Mouse (Mus musculus) liver, embryonic 15.5 days (tissue): Measurements from ENCODE around the gene Kcnj1. TPM values are rescaled to one million over a fixed set of nuclear protein-coding genes. Genes with fewer than 3 reads are reported as not detected.

Experiments
- ATAC-seq: fragments of 200-750 bp; cut with Nextera tagmentation; 2 replicates; pipeline ENCODE4 v1.8.0; 2017; ENCODE audit warnings: moderate number of reproducible peaks, mild to moderate bottlenecking, moderate library complexity; ENCODE audit not compliant: insufficient read depth
- H3K27ac ChIP-seq: fragments of 300-500 bp; sonication (generic); replicated peaks from 2 replicates; pipeline ENCODE4 v1.5.1; 2015; ENCODE audit warnings: mild to moderate bottlenecking, inconsistent platforms
- H3K27me3 ChIP-seq: fragments of 300-500 bp; sonication (generic); 2 replicates; pipeline ENCODE4 v1.6.1; 2015; ENCODE audit warnings: mild to moderate bottlenecking, inconsistent platforms
- H3K36me3 ChIP-seq: fragments of 300-500 bp; sonication (generic); replicated peaks from 2 replicates; pipeline ENCODE4 v1.6.1; 2015; ENCODE audit warnings: moderate library complexity, mild to moderate bottlenecking, inconsistent platforms
- H3K4me1 ChIP-seq: fragments of 300-500 bp; sonication (generic); replicated peaks from 2 replicates; pipeline ENCODE4 v1.6.1; 2015; ENCODE audit warnings: inconsistent platforms
- H3K4me2 ChIP-seq: fragments of 300-500 bp; sonication (generic); 2 replicates; pipeline ENCODE4 v1.6.1; 2015; ENCODE audit warnings: moderate library complexity, mild to moderate bottlenecking, inconsistent platforms
- H3K4me3 ChIP-seq: fragments of 300-500 bp; sonication (generic); replicated peaks from 2 replicates; pipeline ENCODE4 v1.5.1; 2015; ENCODE audit warnings: mild to moderate bottlenecking, inconsistent platforms
- H3K9ac ChIP-seq: fragments of 300-500 bp; sonication (generic); 2 replicates; pipeline ENCODE4 v1.6.1; 2015; ENCODE audit warnings: moderate library complexity, mild to moderate bottlenecking, inconsistent platforms
- H3K9me3 ChIP-seq: fragments of 300-500 bp; sonication (generic); replicated peaks from 2 replicates; pipeline ENCODE4 v1.6.1; 2016; ENCODE audit warnings: inconsistent platforms
- WGBS: fragments of 180-500 bp; shearing (Covaris S2); methylation state at CpG from one replicate; pipeline ENCODE4 v1.1.7; 2015; ENCODE audit warnings: mixed read lengths; ENCODE audit not compliant: insufficient replicate concordance; 5-methylcytosine and 5-hydroxymethylcytosine counted together
- polyA plus RNA-seq: library from polyadenylated mRNA; unstranded; fragments of >200 nt; fragmentation: Nextera tagmentation; extraction: Ambion mirVana; gene quantifications from 2 replicates; pipeline ENCODE4 v1.2.1, GENCODE M21; 2015

The Kcnj1 gene
- polyA plus RNA-seq, 1 experiment from 2014 or later, result not detected

- 55% methylated on average over 4 of the region's 4 CpGs for WGBS
- Histone ChIP-seq H3K9me3 (no peaks in the 10 kb centered on the region), H3K4me1 (no peaks in the 10 kb centered on the region), H3K27me3 (no peaks in the 10 kb centered on the region), H3K27ac (no peak overlapping the region), H3K4me3 (no peak overlapping the region), H3K4me2 (no peak overlapping the region), H3K36me3 (no peaks in the 10 kb centered on the region), H3K9ac (no peak overlapping the region)
- ATAC-seq, result no peak
Measured at GRCm38 (mm10) chr9:32394761-32395161, 22.5 kb downstream of the Kcnj1 start.

- Histone ChIP-seq H3K27me3 (no peaks in the 10 kb centered on the region), H3K9me3 (no peaks in the 10 kb centered on the region), H3K4me2 (peak overlapping the region; percentile 8; the same call in 1 of the 2 replicates), H3K9ac (no peak overlapping the region), H3K4me3 (no peak overlapping the region), H3K27ac (peak overlapping the region; percentile 66), H3K4me1 (peaks cover 5% of the 10 kb centered on the region), H3K36me3 (no peaks in the 10 kb centered on the region)
- peak; percentile 70 for ATAC-seq
- 18% methylated on average over 2 of the region's 2 CpGs for WGBS
Measured at GRCm38 (mm10) chr9:32400212-32400611, 27.9 kb downstream of the Kcnj1 start.

DNA sequence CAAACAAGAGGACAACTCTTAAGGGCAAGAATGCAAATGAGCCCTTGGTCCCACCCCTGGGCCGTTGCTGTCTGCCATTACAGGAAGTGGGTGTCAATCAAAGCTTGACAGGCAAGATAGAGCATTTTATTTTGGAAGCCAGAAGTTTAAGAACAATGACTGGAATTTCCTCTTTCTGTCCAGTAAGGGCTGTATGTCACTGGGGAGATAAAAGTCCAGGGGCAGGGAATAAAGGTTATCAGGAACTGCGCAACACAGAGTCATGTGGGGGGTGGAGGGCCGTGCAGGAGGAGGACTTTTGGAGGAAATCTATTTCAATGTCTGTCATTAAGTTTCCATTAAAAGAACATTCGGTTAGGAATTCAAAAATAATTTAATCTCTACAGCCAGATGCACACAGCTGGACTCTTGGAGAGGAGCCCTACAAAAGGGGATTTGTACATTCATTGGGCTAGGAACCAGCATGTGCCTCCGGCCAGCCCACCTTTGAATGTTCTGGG is 28.4 kb downstream of the Kcnj1 start:
- ATAC-seq, result peak; percentile 83
- 10% methylated on average over 5 of the region's 5 CpGs for WGBS
- H3K4me2 ChIP-seq, result peak overlapping the region; percentile 8; the same call in 1 of the 2 replicates
- peaks cover 5% of the 10 kb centered on the region for H3K4me1 ChIP-seq
- H3K27ac ChIP-seq, result peak overlapping the region; percentile 73
- H3K36me3 ChIP-seq, result no peaks in the 10 kb centered on the region
- no peak overlapping the region for H3K4me3 ChIP-seq
- no peaks in the 10 kb centered on the region for H3K9me3 ChIP-seq
- H3K9ac ChIP-seq, result no peak overlapping the region
- no peaks in the 10 kb centered on the region for H3K27me3 ChIP-seq

DNA sequence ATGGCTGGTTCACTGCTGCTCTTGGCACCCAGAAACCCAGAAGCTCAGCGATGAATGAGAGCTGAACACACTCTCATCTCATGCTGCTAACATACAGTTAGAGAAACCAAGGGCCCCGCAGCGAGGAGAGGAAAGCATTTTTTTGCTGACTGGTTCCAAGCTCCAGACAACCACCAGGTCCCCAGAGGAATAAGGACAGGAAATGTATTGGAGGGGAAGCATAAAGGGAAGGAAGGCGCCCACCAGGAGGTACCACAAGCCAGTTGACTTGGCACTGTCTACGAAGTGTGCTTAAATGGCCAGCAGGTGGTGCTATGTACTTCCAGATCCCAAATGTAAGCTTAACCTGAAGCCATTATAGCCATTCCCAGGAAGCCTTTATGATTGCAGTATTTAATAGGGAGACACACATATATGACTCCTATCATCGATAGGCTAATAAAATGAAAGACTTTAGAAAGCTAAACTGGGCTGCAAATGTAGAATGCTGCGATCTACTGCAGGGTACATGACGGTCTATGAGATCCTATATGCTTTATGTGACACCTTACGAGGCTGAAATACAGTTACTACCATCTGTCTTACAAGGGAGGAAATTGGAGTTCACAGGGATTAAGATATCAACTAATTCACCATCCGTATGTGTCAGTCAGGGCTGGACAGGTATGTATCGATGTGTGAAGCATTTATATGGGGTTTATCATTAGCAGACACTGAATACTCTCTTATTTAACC is 33.1 kb downstream of the Kcnj1 start:
- H3K9ac ChIP-seq, result no peak overlapping the region
- H3K9me3 ChIP-seq, result no peaks in the 10 kb centered on the region
- ATAC-seq, result no peak
- H3K4me1 ChIP-seq, result peaks cover 5% of the 10 kb centered on the region
- no peak overlapping the region for H3K4me3 ChIP-seq
- H3K27me3 ChIP-seq, result peaks cover 32% of the 10 kb centered on the region
- H3K27ac ChIP-seq, result no peak overlapping the region
- H3K4me2 ChIP-seq, result no peak overlapping the region
- WGBS, result 35% methylated on average over 11 of the region's 11 CpGs
- H3K36me3 ChIP-seq, result no peaks in the 10 kb centered on the region

- peak overlapping the region; percentile 50 for H3K4me3 ChIP-seq
- peaks cover 45% of the 10 kb centered on the region for H3K27me3 ChIP-seq
- H3K9me3 ChIP-seq, result no peaks in the 10 kb centered on the region
- H3K36me3 ChIP-seq, result no peaks in the 10 kb centered on the region
- no peak for ATAC-seq
- no peak overlapping the region for H3K27ac ChIP-seq
- peak overlapping the region; percentile 66 for H3K4me2 ChIP-seq
- no peaks in the 10 kb centered on the region for H3K4me1 ChIP-seq
- WGBS, result 20% methylated on average over 8 of the region's 8 CpGs
- 0 out of 2 replicates have a peak overlapping the region, but pooled peaks have one; percentile 25 for H3K9ac ChIP-seq
Measured at GRCm38 (mm10) chr9:32408730-32409059, 36.4 kb downstream of the Kcnj1 start.

- no peaks in the 10 kb centered on the region for H3K4me1 ChIP-seq
- peak overlapping the region; percentile 50 for H3K4me3 ChIP-seq
- peak overlapping the region; percentile 25 for H3K9ac ChIP-seq
- ATAC-seq, result peak; percentile 46; the same call in 1 of the 2 replicates
- peak overlapping the region; percentile 62 for H3K27ac ChIP-seq
- H3K9me3 ChIP-seq, result no peaks in the 10 kb centered on the region
- H3K27me3 ChIP-seq, result peaks cover 45% of the 10 kb centered on the region
- peak overlapping the region; percentile 66 for H3K4me2 ChIP-seq
- 3% methylated on average over 47 of the region's 47 CpGs for WGBS
- no peaks in the 10 kb centered on the region for H3K36me3 ChIP-seq
Measured at GRCm38 (mm10) chr9:32409060-32409961, 37.0 kb downstream of the Kcnj1 start.

DNA sequence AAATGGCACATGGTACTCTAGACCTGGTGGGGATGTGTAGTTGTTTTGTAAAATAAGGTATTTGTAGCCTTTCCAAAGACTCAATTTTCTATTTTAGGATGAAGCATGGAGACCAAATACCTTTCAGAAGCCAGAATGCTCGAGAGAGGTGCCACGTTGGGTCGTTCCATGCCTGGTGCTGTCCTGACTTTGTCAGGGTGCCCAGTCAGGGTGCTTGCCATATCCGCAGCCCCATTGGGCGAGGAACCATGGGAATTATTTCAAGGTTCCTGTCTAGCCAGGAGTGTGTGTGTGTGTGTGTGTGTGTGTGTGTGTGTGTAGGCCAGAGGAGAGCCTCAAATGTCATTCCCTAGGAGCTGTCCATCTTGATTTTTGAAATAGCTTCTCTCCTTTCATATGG is 38.4 kb downstream of the Kcnj1 start:
- Histone ChIP-seq H3K9ac (no peak overlapping the region), H3K9me3 (no peaks in the 10 kb centered on the region), H3K4me3 (no peak overlapping the region), H3K36me3 (no peaks in the 10 kb centered on the region), H3K4me1 (no peaks in the 10 kb centered on the region), H3K4me2 (no peak overlapping the region), H3K27ac (no peak overlapping the region), H3K27me3 (peaks cover 45% of the 10 kb centered on the region)
- ATAC-seq, result no peak
- 71% methylated on average over 5 of the region's 5 CpGs for WGBS

GRCm38 (mm10) chr9:32411507-32411906 is 39.2 kb downstream of the Kcnj1 start:
- 58% methylated on average over 5 of the region's 5 CpGs for WGBS
- Histone ChIP-seq H3K36me3 (no peaks in the 10 kb centered on the region), H3K4me1 (no peaks in the 10 kb centered on the region), H3K9ac (no peak overlapping the region), H3K4me2 (no peak overlapping the region), H3K27me3 (peaks cover 45% of the 10 kb centered on the region), H3K27ac (no peak overlapping the region), H3K9me3 (no peaks in the 10 kb centered on the region), H3K4me3 (no peak overlapping the region)
- no peak for ATAC-seq

DNA sequence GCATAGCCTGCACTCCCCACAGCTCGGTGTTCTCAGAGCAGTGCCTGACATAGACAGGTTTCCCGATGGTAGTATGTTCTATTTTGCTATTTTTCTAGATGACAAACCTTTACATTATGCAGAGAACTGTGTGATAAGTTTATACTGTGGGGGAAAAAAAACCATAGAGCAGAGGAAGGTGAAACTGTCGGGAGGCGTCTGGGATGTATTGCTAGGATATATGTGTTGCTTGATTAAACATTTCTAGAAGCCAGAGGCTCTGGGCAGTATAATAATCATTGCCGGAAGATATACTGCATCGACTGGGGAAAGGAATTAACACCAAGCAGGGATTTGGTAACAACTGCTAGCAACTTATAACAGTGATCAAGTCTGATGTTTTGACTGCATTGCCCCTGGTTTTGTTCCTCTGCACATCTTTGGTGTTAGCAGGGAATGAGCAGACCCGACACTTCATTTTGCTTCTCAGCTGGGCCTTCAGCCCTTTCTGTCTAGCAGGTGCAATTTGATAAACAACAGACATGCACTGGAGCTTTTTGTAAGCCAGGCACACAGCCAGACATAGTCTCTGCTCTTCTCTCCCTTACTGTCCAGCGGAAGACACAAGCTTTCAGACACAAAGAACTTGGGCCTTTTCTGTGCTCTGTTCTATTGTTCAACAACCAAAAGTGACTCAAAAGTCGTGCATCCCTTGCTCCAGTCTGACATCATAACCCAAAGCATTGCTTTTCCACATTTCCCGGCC is 40.7 kb downstream of the Kcnj1 start:
- 58% methylated on average over 10 of the region's 10 CpGs for WGBS
- H3K4me2 ChIP-seq, result no peak overlapping the region
- H3K27ac ChIP-seq, result no peak overlapping the region
- ATAC-seq, result no peak
- H3K27me3 ChIP-seq, result peaks cover 37% of the 10 kb centered on the region
- H3K36me3 ChIP-seq, result no peaks in the 10 kb centered on the region
- no peak overlapping the region for H3K4me3 ChIP-seq
- no peak overlapping the region for H3K9ac ChIP-seq
- 0 out of 2 replicates have a peak, but pooled peaks cover 2% of the 10 kb centered on the region for H3K4me1 ChIP-seq
- no peaks in the 10 kb centered on the region for H3K9me3 ChIP-seq

- Histone ChIP-seq H3K36me3 (no peaks in the 10 kb centered on the region), H3K4me3 (no peak overlapping the region), H3K27me3 (peaks cover 17% of the 10 kb centered on the region), H3K9ac (no peak overlapping the region), H3K27ac (no peak overlapping the region), H3K4me1 (0 out of 2 replicates have a peak, but pooled peaks cover 3% of the 10 kb centered on the region), H3K4me2 (no peak overlapping the region), H3K9me3 (no peaks in the 10 kb centered on the region)
- 44% methylated on average over 1 of the region's 1 CpGs for WGBS
- ATAC-seq, result no peak
Measured at GRCm38 (mm10) chr9:32414956-32415355, 42.7 kb downstream of the Kcnj1 start.
